Mouse (Mus musculus): ENCODE data around the gene Hoxa13.

Gene Hoxa13

DNA sequence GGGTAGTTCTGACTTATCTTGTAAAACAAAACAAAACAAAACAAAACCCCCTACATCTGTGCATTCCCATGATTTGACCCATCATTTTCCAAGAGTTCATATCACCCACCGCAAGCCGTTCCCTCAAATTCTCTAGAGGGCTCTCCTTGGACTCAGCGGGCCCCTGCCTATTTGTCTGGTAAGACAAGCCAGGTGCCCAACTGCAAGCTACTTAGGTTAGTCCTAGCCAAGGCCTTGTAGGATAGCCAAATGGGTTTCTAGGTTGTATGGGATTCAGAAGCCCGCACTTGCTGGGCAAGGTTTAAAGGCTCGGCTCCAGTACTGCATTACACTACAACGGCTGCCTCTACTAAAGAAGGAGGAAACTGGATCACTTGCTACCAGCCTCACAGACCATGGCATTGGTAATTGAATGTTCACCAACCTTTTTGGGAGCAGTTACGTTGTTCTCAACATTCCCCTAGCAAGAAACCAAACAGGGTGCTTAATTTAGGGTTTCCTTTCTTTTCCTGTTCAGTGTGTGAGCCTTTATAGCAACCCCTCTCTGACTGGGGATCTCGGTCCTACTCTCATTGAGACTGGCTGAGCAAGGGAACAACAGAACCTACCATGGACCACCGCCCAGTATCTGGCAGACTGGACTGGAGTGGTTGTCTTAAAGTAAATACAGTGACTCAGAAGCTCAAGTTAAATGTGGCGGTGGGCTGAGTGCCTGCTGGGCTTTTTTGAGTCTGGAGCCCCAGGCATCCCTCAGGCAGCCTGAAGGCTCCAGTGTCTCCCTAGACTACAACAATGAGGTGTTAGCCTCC, 23.1 kb downstream of the Hoxa13 start:
- peak in 1 of 2 experiments; percentile 8 for DNase-seq (ENCODE audit: low spot score in 2 of 2)

- DNase-seq (ENCODE audit: low spot score in 2 of 2): peak in 1 of 2 experiments; percentile 2
Measured at GRCm38 (mm10) chr6:52236806-52237205, 23.9 kb downstream of the Hoxa13 start.

- DNase-seq (ENCODE audit: low spot score in 2 of 2): peak in 1 of 2 experiments; percentile 7
Measured at GRCm38 (mm10) chr6:52235866-52236265, 24.8 kb downstream of the Hoxa13 start.

DNA sequence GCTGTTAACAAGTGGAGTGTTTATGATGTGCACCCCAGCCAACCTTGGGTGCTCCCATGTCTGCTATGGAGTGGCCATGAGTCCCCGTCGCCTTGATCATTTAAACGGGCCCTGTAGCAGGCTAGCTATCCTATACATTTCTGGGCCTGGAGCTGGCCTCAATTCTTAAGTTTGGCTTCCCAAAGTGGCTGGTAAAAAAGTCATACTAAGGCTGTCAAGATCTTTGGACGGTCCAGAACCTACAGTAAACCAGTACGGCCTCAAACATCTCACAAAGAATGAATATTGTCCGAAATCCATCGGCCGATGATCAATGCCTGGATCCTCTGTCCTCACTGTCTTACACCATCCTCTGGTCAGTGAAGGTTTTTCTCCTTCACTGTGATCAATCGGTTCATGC, 25.4 kb downstream of the Hoxa13 start:
- DNase-seq (ENCODE audit: low spot score in 2 of 2): no peak

- DNase-seq (ENCODE audit: low spot score in 2 of 2): no peak
Measured at GRCm38 (mm10) chr6:52234428-52235140, 26.1 kb downstream of the Hoxa13 start.

DNA sequence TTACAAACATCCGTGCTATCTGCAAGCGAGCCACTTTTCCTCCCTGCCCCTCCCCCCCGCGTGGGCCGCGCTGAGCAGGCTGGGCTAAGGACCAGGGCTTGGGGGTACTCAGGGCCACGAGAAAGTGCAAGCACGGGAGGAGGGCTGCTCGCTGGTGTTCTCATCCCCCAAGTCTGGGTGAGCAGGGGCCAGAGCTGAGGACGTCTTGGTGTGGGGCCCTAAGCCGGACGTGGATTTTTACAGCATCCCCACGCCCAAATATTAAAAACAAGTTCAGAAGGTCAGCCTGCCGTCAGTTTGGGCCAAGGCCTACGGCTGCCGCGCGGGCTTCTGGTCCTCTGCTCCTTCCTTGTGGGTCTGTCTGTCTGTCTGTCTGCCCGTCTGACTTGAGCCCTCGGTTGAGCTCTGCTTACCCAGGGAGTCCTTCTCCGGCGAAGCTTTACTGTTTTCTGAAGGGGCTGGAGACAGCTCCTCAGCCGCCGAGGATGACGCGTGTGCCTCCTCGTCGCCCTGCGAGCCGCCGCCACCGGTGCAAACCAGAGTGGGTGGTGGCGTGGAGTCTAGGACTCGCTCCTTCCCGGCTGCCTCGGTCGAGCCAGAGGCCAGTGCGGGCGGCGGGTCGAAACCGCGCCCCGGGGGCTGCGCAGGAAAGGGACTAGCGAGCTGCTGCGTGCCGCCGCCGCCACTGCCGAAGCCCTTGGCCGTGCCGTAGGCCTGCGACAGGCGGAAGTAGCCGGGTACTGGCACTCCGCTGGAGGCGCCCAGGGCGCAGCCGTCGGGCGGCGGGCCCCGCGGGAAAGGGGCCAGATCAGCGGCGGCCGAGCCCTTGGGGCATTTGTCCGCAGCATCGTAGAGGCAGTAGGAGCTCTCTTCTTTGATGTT, 26.9 kb downstream of the Hoxa13 start:
- DNase-seq (ENCODE audit: low spot score in 2 of 2): no peak

GRCm38 (mm10) chr6:52232984-52233545, 27.6 kb downstream of the Hoxa13 start:
- no peak for DNase-seq (ENCODE audit: low spot score in 2 of 2)

DNA sequence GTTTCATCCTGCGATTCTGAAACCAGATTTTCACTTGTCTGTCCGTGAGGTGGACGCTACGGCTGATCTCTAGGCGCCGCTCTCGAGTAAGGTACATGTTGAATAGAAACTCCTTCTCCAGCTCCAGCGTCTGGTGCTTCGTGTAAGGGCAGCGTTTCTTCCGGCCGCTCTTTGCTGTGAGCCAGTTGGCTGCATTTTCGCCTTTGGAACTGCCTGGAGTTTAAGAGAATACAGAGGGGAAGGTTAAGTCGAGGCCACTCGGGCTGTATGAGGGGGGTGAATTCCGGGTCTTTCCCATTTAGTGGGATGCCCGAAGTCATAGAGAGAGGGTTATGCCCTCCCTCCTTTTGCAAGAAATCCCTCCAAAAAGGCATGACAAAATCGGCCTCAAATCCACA, 28.1 kb downstream of the Hoxa13 start:
- DNase-seq (ENCODE audit: low spot score in 2 of 2): no peak

DNA sequence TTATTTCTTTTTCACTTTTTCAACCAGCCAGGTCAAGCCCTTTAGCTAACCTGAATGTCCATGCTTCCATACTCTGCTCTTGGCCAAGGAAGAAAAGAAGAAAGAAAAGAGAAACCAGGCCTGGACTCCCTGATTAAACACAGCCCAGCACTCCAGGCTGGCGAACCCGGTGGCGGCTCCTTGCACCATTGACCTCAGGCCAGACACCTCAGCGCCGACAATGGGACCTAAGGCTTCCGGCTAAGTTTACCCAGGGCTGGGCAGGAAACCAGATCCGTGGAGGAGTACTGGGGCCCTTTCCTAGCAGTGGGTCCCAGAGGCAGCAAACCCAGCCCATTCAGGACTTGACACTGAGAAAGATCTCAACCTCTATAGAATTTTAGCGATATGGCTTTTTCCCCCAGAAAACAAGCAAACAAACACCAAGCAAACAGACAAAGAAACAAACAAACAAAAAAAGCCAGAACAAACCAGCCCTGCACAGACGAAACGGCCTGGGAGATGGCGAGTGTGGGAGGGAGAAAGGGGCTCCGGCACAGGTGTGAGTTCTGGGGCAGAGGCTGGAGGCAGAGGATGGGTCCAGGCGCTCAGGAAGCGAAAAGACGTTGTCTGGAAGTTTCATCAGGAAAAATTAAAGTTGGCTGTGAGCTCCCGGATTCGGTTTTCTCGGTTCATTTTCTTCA, 28.7 kb downstream of the Hoxa13 start:
- DNase-seq (ENCODE audit: low spot score in 2 of 2): peak in 1 of 2 experiments; percentile 4

DNA sequence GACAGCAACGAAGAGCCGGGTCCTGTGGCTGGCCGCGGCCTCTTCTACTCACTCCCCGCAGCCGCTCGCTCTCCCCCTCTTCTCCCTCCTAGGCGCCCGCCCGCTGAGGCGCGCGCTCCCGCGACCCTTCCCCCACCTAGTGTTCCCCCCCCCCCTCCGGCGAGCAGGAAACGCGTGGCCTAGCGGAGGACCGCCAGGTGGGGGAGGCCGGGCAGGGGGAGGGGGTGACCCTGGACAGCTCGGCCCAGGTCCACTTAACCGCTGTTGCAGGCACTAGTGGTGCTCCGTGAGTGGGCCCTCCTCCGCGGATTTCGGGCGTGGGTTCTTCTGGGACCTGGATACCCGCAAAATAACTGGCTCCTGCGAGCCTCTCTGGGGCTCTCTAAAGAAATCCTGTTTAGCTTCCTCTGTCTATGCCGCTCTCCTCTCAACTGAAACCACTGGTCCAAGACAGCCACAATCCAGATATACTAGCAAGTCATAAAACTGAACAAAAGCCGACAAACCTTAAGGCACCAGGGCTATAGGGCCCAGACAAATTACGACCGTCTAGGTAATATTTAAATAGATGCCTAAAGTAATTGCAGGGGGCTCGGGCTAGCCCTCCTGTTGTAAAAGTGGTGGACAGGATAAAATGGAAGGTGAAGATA, 30.0 kb downstream of the Hoxa13 start, which contains the start of gene Hoxa9:
TSS of gene Hoxa9 (minus strand) at position 574 of the 650 bp plus-strand sequence.
- DNase-seq (ENCODE audit: low spot score in 2 of 2): peak in 1 of 2 experiments; percentile 3

DNA sequence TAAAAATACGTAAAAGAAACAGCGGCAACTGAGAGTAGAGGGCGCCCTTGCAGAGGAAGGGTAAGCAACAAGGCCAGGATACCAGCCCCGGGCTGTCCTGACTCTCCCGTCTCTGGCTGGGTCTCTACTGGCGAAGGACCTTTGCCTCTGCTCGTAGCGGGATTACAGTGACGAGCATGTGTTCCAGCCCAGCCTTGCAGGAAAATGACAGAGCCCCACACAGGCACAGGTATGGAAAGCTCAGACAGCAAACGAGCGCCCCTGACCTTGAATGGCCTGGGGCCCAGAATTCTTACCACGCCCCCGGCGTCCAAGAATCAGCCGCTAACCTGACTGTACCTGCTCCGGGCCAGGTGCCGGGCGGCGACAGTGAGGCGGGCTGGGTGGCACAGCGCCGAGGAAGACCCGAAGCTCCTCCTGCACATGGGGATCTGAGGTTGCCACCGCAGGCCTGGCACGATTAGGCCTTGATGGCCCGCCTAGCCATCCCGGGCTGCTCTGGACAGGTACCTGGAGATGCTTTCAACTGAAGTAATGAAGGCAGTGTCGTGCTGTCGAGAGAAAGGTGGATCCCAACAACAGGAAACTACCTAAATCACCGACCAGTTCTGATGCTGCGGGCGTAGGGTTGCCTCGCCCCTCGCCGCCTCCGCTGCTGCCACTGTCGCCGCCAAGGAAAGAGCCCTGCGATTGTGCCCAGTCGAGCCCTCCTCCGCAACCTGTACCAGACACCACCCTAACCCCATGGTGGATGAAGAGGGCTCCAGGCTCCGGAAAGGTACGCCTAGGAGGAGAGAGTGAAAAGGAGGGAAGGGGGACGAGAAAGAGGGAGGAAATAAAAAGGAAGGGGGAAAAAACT, 30.9 kb downstream of the Hoxa13 start:
- DNase-seq (ENCODE audit: low spot score in 2 of 2): no peak

DNA sequence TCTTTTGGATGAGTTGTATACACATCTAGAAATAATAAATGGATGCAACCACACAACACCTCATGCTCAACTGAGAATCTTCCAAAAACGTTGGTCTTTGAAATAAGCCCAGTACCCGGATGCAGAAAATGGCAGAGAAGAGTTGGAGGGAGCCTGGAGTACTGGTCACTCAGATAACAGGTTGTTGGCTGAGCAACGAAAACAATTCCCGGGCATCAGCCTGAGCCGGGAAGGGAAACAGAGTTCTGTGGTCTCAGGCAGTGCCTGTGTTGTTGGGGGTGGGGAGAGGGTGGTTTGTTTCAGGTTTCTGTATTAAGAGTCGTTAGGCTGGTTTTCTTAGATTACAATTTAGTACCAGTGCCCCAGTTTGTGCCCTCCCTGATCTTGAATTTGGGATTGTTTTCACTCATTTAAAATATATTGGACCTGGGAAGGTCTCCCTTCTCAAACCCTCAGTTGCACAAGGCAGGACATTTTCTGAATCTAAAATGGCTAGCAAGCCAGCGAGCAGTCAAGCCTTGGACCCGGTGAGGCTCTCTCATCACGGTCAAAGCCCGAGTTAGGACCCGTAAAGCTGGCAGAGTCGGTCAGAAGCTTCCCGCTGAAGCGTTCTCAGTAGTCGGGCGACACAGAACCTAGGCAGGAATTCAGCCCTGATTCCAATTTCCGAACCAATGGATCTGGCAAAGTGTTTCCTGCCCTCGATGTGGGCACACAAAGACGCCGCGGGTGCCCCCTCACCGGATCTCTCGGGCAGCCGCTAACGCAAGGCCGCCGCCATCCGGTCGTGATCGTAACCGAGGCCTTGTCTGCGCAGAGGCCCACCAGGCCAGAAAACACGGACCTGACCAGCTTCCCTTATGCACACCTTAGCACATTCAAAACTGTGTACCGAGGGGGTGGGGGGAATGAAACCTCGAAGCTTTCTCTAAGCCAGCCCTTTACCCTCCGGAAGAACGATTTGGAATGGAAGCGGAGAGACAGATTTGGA, 31.9 kb downstream of the Hoxa13 start:
- DNase-seq (ENCODE audit: low spot score in 2 of 2): no peak

DNA sequence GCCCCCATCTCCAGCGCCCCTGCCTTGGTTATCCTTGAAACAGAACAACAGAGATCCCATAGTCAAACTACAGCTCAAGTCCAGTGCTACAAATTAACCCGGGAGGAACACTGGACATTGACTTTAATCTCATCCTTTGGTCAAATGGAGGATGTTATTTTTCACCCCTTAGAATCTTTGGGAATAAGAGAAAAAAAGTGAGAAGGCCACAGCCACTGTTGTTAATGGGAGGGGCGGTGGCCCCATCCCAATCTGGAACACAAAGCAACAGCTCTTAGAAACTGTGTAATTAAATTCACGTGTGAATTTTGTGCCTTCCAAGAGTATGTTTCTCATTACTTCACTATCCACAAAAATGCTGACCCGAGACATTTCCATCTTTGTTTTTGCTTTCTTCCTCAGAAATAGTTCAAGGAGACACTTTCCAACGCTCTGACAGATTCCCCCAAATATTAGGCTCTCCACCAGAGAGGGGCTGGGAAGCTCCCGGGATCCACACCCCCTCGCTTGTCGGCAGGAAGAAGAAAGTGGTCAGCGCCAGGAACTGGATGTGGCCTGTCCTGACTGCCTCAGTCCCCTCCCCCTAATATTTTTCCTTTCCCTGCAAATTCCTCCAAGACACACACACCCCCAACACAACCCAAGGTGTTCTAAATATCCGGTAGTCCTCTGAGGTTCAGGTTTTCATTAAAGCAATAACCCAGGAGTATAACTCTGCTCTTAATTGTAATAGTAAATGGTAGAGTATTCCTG, 33.0 kb downstream of the Hoxa13 start:
- DNase-seq (ENCODE audit: low spot score in 2 of 2): no peak

DNA sequence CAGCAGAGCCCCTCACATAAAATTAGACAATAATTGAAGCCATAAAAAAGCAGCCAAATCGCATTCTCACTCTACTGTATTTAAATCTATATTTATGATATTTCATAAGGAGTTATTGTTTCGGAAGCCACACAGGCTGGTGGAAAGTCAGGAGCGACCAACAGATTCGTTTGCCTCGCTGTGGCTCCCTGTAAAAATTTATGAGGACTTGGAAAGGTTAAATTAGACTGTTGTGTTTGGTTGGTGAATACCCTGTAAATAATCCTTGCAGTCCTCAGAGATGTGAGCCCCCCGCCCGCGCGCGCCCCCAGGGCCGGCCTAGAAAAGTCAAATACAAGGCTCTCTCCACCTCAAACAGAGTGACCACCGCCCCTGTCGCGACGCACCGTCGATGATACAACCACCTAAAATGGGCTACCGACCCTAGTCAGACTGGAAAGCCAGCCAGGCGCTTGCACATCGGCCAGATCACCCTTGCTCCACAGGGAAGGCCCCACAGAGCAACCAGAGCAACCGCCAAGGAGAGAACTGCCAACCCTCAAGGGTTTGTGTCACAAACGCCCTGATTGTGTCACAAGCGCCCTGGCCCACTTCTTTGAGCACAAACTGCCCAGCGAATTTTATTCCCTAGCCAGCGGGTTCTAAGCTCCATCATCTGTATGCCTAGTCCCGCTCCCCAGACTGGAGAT, 34.0 kb downstream of the Hoxa13 start:
- DNase-seq (ENCODE audit: low spot score in 2 of 2): no peak

- DNase-seq (ENCODE audit: low spot score in 2 of 2): peak in 1 of 2 experiments; percentile 54
Measured at GRCm38 (mm10) chr6:52225612-52226568, 34.8 kb downstream of the Hoxa13 start.
